Mouse (Mus musculus) neural tube, embryonic 10.5 days (tissue): ENCODE data around the gene Gm49325.
"Not testable (repeated sequence)": the region's sequence is repeated elsewhere in the genome, so short reads cannot be mapped to it uniquely, and the experiment has no call there.

Experiments used
- DNase-seq: peaks from one replicate; pipeline ENCODE4 v3.0.0-alpha.2; 2017; ENCODE audit warnings: low spot score; ENCODE audit errors: extremely low spot score

The Gm49325 gene

DNA sequence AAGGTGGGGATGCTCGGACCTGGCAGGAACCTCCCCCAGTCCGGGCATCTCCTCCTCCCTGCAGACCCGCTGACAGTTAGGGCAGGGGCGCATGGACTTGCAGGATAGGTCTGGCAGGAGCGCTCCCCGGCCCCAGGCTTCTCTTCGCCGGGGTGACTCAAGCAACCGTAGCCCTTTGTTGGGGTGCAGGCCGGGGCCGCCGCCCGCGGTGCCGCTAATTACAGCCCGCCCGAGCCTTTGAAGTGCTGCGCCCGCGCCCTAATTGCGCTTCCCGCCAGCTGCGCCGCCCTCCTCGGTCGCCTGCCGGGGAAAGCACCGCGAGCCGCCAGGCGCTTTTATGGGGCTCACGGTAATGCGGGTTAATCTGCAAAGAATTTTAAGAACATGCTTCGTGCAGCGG is 71.6 kb downstream of the Gm49325 start:
- peak; percentile 39 for DNase-seq

DNA sequence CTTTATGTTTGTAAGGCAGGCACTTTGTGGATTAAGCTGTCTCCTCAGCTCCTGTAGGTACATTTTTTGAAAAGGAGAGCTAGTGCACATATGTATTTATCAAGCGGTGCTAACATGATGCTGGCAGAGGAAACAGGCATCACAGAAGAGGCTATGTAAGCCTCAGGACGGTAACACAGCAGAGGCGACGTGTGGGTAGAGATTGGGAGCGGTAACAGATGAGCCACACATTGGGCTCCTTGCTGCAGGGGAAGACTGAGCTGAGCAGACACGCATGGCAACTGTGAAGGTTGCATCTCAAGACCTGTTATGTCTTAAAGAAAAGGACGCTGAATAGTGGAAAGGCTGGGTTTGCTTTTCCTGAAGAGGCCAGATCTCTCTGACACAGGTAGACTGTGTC is 77.0 kb downstream of the Gm49325 start:
- DNase-seq, result no peak

DNA sequence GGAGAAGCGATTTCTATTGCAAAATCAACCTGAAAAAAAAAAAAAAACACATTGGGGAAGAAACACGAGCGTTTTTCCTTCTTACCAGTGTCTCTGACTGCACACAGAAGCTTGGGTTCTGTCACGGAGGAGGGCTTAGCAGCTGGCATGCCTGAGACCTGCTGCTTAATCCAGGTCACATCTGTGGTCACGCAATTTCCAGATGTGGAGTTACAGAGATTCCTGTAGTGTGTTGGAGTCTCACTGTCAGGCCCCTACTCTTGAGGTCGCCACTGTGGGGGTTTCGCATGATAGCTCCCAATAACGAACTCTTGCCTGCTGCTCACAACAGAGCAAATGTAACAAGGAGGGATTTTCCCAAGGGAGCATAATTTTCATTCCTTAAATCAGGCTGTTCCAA is 78.2 kb downstream of the Gm49325 start:
- DNase-seq, result peak; percentile 33

DNA sequence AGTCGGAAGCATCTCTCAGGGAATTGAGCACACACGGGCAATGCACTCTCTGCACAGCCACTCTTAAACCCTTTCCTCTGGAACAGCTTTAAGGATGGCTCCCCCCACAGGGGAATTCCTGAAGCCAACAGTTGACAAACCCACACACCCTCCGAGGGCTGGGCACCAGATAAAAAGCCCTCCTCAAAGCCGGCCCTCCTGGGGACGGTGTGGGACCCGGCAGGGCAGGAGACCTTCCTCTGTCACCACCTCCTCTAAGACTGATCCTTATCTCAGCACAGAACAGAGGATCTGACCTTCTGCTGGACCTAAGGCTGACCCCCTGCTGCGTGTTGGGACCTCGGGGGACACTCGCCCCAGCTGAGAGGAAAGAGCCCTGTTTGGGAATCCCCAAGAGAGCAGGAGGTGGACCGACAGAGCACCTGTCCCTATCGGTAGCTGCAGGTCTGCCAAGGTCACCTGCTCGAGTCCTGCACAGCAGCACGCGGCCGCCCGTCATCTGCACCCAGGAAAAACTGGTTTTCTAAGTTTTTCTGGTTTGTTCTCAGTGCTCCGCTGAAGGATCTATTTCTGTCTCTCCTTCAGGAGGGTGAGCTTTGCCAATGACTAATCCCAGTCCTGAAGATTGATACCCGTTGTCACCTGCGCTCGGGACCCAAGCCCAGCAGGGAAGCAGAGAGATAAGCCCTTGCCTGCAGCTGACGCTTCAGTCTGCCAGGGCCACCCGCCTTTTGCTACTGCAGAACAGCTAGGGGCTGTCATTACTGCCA is 80.1 kb downstream of the Gm49325 start, which contains the start of gene Tspear:
TSS of gene Tspear (plus strand) at position 675 of the 770 bp plus-strand sequence.
- no peak for DNase-seq

DNA sequence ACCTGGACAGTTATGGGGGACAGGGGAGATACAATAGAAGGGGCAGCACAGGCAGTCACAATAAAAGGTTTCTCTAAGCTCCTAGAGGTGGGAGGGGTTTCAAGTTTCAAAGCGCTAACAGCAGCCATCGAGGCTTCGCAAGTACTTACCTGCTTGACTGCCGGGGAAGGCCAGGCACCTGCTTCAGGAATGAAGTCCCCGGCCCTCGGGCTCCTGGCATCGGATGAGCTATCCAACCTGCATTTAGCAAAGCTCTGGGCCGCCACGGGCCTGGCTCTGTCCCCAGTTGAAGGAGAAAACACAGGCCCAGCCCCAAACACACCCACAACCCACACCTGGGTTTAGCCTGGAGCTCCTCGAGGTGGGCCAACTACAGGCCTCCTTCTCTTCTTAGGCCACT is 81.0 kb downstream of the Gm49325 start:
- DNase-seq, result no peak

DNA sequence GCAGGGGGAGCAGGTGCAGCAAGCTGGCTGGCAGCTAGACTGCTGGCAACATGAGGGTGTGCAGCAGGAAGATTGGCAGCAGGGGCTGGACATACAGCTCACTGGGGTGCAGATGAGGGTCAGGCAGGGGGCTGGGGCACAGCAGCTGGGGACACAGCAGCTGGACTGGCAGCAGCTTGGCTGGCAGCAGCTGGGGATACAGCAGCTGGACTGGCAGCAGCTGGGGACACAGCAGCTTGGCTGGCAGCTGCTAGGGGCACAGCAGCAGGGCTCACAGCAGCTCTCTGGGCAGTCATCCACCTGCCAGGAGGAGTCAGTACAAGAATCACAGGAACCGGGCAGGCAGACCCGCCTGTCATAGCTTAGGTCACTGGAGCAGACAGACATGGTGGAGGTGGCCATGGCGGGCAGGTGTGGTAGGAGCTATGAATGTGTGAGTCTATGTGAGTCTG is 84.4 kb downstream of the Gm49325 start, which contains the start of gene Gm19402:
TSS of gene Gm19402 (minus strand) at position 402 of the 452 bp plus-strand sequence.
- not testable (repeated sequence) for DNase-seq
